Mouse (Mus musculus) liver, adult (tissue): ENCODE data around the gene Prrxl1.

Experiments
- GATA4 ChIP-seq: IDR thresholded peaks from 2 replicates; pipeline ENCODE4 v1.6.1; 2014; ENCODE audit warnings: mild to moderate bottlenecking, low read length; ENCODE audit not compliant: insufficient replicate concordance

Gene Prrxl1

GRCm38 (mm10) chr14:32600110-32600509 lies 903 bp downstream of the Prrxl1 start:
- TF ChIP-seq GATA4: no peak

GRCm38 (mm10) chr14:32605508-32605907 lies 6.3 kb downstream of the Prrxl1 start:
- TF ChIP-seq GATA4: no peak

GRCm38 (mm10) chr14:32606316-32606715 lies 7.1 kb downstream of the Prrxl1 start:
- TF ChIP-seq GATA4: no peak

- no peak for TF ChIP-seq GATA4
Measured at GRCm38 (mm10) chr14:32609392-32609791, 10.2 kb downstream of the Prrxl1 start.

GRCm38 (mm10) chr14:32617253-32617652 lies 18.0 kb downstream of the Prrxl1 start:
- no peak for TF ChIP-seq GATA4

GRCm38 (mm10) chr14:32624245-32624644 lies 25.0 kb downstream of the Prrxl1 start:
- TF ChIP-seq GATA4: no peak

GRCm38 (mm10) chr14:32624811-32625210 lies 25.6 kb downstream of the Prrxl1 start:
- no peak for TF ChIP-seq GATA4

GRCm38 (mm10) chr14:32627271-32627670 lies 28.1 kb downstream of the Prrxl1 start:
- no peak for TF ChIP-seq GATA4

GRCm38 (mm10) chr14:32628584-32628983 lies 29.4 kb downstream of the Prrxl1 start:
- TF ChIP-seq GATA4: no peak

- TF ChIP-seq GATA4: no peak
Measured at GRCm38 (mm10) chr14:32632908-32633600, 33.8 kb downstream of the Prrxl1 start.

- no peak for TF ChIP-seq GATA4
Measured at GRCm38 (mm10) chr14:32634015-32634682, 34.9 kb downstream of the Prrxl1 start.

- TF ChIP-seq GATA4: no peak
Measured at GRCm38 (mm10) chr14:32638485-32638884, 39.3 kb downstream of the Prrxl1 start.

GRCm38 (mm10) chr14:32659781-32660180 lies 60.6 kb downstream of the Prrxl1 start:
- TF ChIP-seq GATA4: no peak

GRCm38 (mm10) chr14:32663099-32663498 lies 63.9 kb downstream of the Prrxl1 start:
- no peak for TF ChIP-seq GATA4

- no peak for TF ChIP-seq GATA4
Measured at GRCm38 (mm10) chr14:32673178-32673577, 74.0 kb downstream of the Prrxl1 start.

- no peak for TF ChIP-seq GATA4
Measured at GRCm38 (mm10) chr14:32678565-32678964, 79.4 kb downstream of the Prrxl1 start.

- TF ChIP-seq GATA4: no peak
Measured at GRCm38 (mm10) chr14:32681603-32682002, 82.4 kb downstream of the Prrxl1 start.
